Mouse (Mus musculus): Measurements from ENCODE around the gene Dcbld1. TPM values are rescaled to one million over a fixed set of nuclear protein-coding genes. Genes with fewer than 3 reads are reported as not detected.
"Not testable (repeated sequence)": the region's sequence is repeated elsewhere in the genome, so short reads cannot be mapped to it uniquely, and the experiment has no call there.

Gene Dcbld1
- polyA plus RNA-seq, 1 experiment from 2014 or later: 20.0 TPM

GRCm38 (mm10) chr10:52274001-52274909 lies 40.8 kb downstream of the Dcbld1 start:
- Histone ChIP-seq H3K9me3 (no peaks in the 10 kb centered on the region), H3K27me3 (ENCODE audit: insufficient read depth, poor library complexity, severe bottlenecking) (no peaks in the 10 kb centered on the region), H3K36me3 (no peaks in the 10 kb centered on the region), H3K4me1 (replicated peaks) (peaks cover 25% of the 10 kb centered on the region), H3K27ac (no peak overlapping the region), H3K4me3 (no peak overlapping the region)
- DNase-seq (ENCODE audit: low spot score): no peak
- WGBS: 18% methylated on average over 8 of the region's 8 CpGs

- H3K9me3 ChIP-seq: no peaks in the 10 kb centered on the region
- H3K27ac ChIP-seq: 0 out of 2 replicates have a peak overlapping the region, but pooled peaks have one; percentile 23
- no peaks in the 10 kb centered on the region for H3K36me3 ChIP-seq
- peaks cover 25% of the 10 kb centered on the region for H3K4me1 ChIP-seq (replicated peaks)
- WGBS: 53% methylated on average over 15 of the region's 15 CpGs
- no peaks in the 10 kb centered on the region for H3K27me3 ChIP-seq (ENCODE audit: insufficient read depth, poor library complexity, severe bottlenecking)
- no peak overlapping the region for H3K4me3 ChIP-seq
- DNase-seq (ENCODE audit: low spot score): no peak
These were observed 41.6 kb downstream of the Dcbld1 start for GRCm38 (mm10) chr10:52274910-52275604.

GRCm38 (mm10) chr10:52276579-52276978 lies 43.2 kb downstream of the Dcbld1 start:
- Histone ChIP-seq H3K36me3 (no peaks in the 10 kb centered on the region), H3K27ac (no peak overlapping the region), H3K4me3 (no peak overlapping the region), H3K4me1 (replicated peaks) (peaks cover 25% of the 10 kb centered on the region), H3K9me3 (no peaks in the 10 kb centered on the region), H3K27me3 (ENCODE audit: insufficient read depth, poor library complexity, severe bottlenecking) (no peaks in the 10 kb centered on the region)
- no peak for DNase-seq (ENCODE audit: low spot score)
- 87% methylated on average over 3 of the region's 3 CpGs for WGBS

DNA sequence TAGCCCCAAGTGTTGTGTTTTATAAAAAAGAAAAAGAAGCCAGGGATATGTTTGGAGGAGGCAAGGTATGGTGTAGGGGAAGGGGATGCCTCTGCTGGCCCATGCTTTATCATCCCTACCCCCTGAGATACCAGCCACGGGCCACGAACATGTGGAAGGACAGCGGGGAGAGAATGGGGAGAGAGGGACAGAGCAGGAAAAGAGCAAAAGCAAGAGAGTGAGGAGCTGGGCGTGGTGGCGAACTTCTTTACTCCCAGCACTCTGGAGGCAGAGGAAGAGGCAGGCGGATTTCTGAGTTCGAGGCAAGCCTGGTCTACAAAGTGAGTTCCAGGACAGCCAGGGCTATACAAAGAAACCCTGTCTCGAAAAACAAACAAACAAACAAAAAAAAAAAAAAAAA lies 44.1 kb downstream of the Dcbld1 start:
- not testable (repeated sequence) for H3K9me3 ChIP-seq; H3K4me3 ChIP-seq; H3K27me3 ChIP-seq (ENCODE audit: insufficient read depth, poor library complexity, severe bottlenecking); H3K27ac ChIP-seq; H3K36me3 ChIP-seq; DNase-seq (ENCODE audit: low spot score)
- H3K4me1 ChIP-seq (replicated peaks): peaks cover 22% of the 10 kb centered on the region
- WGBS: 92% methylated on average over 8 of the region's 8 CpGs

DNA sequence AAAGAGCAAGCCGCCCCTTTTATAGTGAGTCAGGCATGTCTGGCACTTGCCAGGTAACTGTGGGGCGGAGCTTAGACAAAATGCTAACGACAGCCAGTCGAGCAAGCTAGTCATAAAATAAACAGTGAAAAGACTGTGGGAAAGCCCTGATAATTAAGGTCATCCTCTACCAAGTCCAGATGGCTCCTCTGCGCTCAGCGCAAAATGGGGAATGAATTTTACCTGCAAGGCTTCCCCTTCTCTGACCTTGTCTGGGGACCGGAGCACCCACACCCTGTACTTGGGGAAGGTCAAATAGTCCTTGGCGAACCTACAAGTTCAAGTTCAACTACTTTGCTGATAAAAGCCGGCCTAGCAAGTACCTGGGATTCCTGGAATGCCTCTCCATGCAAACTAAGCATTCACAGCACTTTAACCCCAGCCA lies 44.6 kb downstream of the Dcbld1 start:
- WGBS: 89% methylated on average over 9 of the region's 9 CpGs
- Histone ChIP-seq H3K9me3 (no peaks in the 10 kb centered on the region), H3K27me3 (ENCODE audit: insufficient read depth, poor library complexity, severe bottlenecking) (no peaks in the 10 kb centered on the region), H3K4me3 (no peak overlapping the region), H3K27ac (no peak overlapping the region), H3K4me1 (replicated peaks) (peaks cover 18% of the 10 kb centered on the region), H3K36me3 (no peaks in the 10 kb centered on the region)
- no peak for DNase-seq (ENCODE audit: low spot score)

DNA sequence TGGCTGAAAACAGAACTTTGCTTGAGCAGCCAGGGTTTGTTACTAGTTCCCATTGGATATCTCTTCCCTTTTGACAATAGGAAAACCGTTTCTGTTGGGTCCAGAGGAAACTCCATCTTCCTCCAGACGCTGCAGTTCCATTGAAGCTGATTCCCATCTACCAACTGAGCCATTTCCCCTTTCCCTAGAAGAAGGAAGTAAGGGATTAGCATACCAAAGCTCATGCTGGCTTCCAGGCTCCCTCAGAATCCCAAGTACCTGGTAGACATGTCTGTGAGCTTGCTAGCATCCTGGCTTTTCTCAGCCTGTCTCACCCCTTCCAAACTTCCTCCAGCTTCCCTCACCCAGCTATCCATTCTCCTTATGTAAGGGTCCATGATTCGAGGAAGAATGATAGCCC lies 45.4 kb downstream of the Dcbld1 start:
- 69% methylated on average over 3 of the region's 3 CpGs for WGBS
- no peak for DNase-seq (ENCODE audit: low spot score)
- Histone ChIP-seq H3K9me3 (no peaks in the 10 kb centered on the region), H3K4me1 (replicated peaks) (peaks cover 14% of the 10 kb centered on the region), H3K4me3 (no peak overlapping the region), H3K36me3 (no peaks in the 10 kb centered on the region), H3K27ac (no peak overlapping the region), H3K27me3 (ENCODE audit: insufficient read depth, poor library complexity, severe bottlenecking) (no peaks in the 10 kb centered on the region)

- 90% methylated on average over 4 of the region's 4 CpGs for WGBS
- Histone ChIP-seq H3K36me3 (no peaks in the 10 kb centered on the region), H3K4me1 (replicated peaks) (peaks cover 5% of the 10 kb centered on the region), H3K27ac (no peak overlapping the region), H3K27me3 (ENCODE audit: insufficient read depth, poor library complexity, severe bottlenecking) (no peaks in the 10 kb centered on the region), H3K9me3 (no peaks in the 10 kb centered on the region), H3K4me3 (no peak overlapping the region)
- no peak for DNase-seq (ENCODE audit: low spot score)
These were observed 46.5 kb downstream of the Dcbld1 start for GRCm38 (mm10) chr10:52279876-52280275.

DNA sequence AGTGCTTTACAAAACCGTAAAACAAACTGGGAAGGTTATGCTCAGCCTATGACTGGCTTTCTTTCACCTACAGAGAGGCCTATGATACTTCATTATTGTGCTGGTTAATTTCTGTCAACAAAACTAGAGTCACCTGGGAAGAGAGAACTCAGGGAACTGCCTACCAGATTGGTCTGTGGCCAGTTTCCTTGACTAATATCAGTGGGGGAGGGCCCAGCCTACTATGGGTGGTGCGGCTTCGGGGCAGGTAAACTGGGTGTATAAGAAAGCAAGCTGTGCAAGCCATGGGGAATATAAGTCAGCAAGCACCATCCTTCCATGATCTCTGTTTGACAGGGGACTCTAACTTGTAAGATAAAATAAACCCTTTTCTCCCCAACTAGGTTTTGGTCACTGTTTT lies 47.2 kb downstream of the Dcbld1 start:
- H3K4me3 ChIP-seq: no peak overlapping the region
- H3K27ac ChIP-seq: no peak overlapping the region
- H3K36me3 ChIP-seq: no peaks in the 10 kb centered on the region
- 93% methylated on average over 3 of the region's 3 CpGs for WGBS
- DNase-seq (ENCODE audit: low spot score): no peak
- no peaks in the 10 kb centered on the region for H3K27me3 ChIP-seq (ENCODE audit: insufficient read depth, poor library complexity, severe bottlenecking)
- no peaks in the 10 kb centered on the region; the same call in 1 of the 2 replicates for H3K4me1 ChIP-seq (replicated peaks)
- H3K9me3 ChIP-seq: no peaks in the 10 kb centered on the region

DNA sequence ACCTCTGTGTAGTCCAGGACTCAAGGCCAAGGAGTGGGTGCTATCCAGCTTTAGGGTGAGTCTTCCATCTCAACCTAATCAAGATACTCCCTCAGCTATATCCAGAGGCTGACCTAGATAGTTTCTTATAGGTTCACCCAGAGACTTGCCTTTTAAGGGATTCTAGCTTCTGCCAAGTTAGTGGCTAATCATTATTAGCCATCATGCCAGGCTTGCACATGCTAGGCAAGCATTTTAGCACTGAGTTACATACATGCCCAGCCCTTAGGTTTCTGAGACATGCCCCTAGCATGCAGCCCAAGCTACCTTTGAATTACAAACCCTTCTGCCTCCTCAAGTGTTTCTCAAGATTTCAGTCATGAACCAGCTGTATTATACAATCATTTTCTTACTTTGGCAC lies 47.9 kb downstream of the Dcbld1 start:
- H3K36me3 ChIP-seq: no peaks in the 10 kb centered on the region
- DNase-seq (ENCODE audit: low spot score): no peak
- H3K4me1 ChIP-seq (replicated peaks): no peaks in the 10 kb centered on the region
- no peak overlapping the region for H3K4me3 ChIP-seq
- no peaks in the 10 kb centered on the region for H3K9me3 ChIP-seq
- no peak overlapping the region for H3K27ac ChIP-seq
- no peaks in the 10 kb centered on the region for H3K27me3 ChIP-seq (ENCODE audit: insufficient read depth, poor library complexity, severe bottlenecking)

DNA sequence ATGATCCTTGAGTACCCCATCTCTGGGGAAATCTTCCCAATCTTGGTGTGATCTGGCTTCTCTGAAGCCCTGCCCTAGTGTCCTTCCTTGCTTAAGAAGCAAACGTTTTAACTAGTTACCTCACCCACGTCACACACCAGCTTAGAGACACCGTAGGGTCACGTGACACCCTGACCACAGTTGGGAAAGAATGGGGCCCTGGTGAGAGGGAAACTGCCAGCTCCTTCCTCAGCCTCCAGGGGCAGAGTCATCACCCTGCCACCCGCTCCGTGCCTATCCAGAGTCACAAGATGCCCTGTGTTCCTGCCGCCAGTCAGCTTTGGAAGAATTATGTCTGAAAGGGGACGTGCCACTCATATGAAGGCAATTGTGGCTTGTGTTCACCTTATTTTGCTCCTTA lies 51.2 kb downstream of the Dcbld1 start:
- no peak overlapping the region for H3K4me3 ChIP-seq
- 68% methylated on average over 8 of the region's 8 CpGs for WGBS

DNA sequence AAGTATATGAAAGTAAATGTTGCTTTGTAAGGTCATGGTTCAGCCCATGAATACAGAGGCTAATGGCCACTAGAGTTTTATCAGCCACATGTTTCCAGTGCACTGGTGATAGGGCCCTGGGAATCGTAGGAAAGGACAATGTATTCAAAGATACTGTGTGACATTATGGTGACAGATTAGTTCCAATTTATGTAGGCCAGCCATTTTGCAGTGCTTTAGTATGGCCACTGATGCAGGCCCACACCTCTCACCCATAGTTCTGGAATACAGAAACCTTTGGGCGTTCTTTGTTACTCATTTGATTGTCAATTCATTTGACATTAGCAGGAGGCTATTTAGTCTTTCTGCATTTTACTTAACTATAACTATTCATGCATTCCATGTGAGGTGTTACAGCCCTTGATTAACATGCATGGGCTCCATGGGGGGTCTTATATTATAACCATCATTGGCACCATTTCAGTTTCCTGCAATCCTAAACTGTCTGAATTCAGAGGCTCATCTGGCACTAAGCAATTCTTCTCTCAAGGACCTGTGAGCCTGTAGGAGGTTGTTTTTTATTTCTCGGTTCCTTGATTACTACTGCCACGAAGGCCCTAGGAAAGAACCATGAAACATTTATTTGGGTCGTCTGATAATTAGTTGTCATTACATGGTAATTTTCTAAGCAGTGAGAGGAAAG lies 54.6 kb downstream of the Dcbld1 start:
- H3K4me1 ChIP-seq (replicated peaks): no peaks in the 10 kb centered on the region
- H3K9me3 ChIP-seq: no peaks in the 10 kb centered on the region
- DNase-seq (ENCODE audit: low spot score): no peak
- H3K36me3 ChIP-seq: no peaks in the 10 kb centered on the region
- H3K27me3 ChIP-seq (ENCODE audit: insufficient read depth, poor library complexity, severe bottlenecking): no peaks in the 10 kb centered on the region
- no peak overlapping the region for H3K27ac ChIP-seq
- H3K4me3 ChIP-seq: no peak overlapping the region
- 89% methylated on average over 5 of the region's 5 CpGs for WGBS

More for the DNA sequence above, 51.2 kb downstream of the Dcbld1 start:
- Histone ChIP-seq H3K27ac (no peak overlapping the region), H3K4me1 (replicated peaks) (no peaks in the 10 kb centered on the region), H3K9me3 (no peaks in the 10 kb centered on the region), H3K27me3 (ENCODE audit: insufficient read depth, poor library complexity, severe bottlenecking) (no peaks in the 10 kb centered on the region), H3K36me3 (no peaks in the 10 kb centered on the region)
- no peak for DNase-seq (ENCODE audit: low spot score)

DNA sequence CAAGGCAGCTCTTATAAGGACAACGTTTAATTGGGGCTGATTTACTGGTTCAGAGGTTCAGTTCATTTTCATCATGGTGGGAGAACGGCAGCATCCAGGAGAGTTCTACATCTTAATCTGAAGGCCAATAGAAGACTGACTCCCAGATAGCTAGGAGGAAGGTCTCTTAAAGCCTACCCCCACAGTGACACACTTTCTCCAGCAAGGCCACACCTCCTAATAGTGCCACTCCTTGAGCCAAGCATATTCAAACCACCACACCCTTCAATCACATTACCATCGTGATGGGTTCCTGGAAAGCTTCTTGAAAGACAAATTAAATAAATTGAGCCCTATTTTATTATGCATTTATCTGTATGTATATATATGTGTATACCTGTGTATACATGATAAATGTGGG lies 55.8 kb downstream of the Dcbld1 start:
- no peaks in the 10 kb centered on the region for H3K36me3 ChIP-seq
- no peaks in the 10 kb centered on the region for H3K4me1 ChIP-seq (replicated peaks)
- DNase-seq (ENCODE audit: low spot score): no peak
- H3K4me3 ChIP-seq: no peak overlapping the region
- WGBS: 90% methylated on average over 3 of the region's 3 CpGs
- no peak overlapping the region for H3K27ac ChIP-seq
- H3K27me3 ChIP-seq (ENCODE audit: insufficient read depth, poor library complexity, severe bottlenecking): no peaks in the 10 kb centered on the region
- H3K9me3 ChIP-seq: no peaks in the 10 kb centered on the region

GRCm38 (mm10) chr10:52292391-52292790 lies 59.0 kb downstream of the Dcbld1 start:
- not testable (repeated sequence) for H3K4me3 ChIP-seq; H3K9me3 ChIP-seq; H3K4me1 ChIP-seq (replicated peaks); H3K27me3 ChIP-seq (ENCODE audit: insufficient read depth, poor library complexity, severe bottlenecking); H3K27ac ChIP-seq; DNase-seq (ENCODE audit: low spot score); H3K36me3 ChIP-seq
- 86% methylated on average over 1 of the region's 1 CpGs for WGBS

Data from hindbrain, embryonic 10.5 days (tissue).